Mouse (Mus musculus): ENCODE results near the gene AW551984.

- no peak for TF ChIP-seq POLR2A (IDR thresholded peaks at IDR 0.05; ENCODE audit: borderline replicate concordance, insufficient read depth, low read length)
- no peak for TF ChIP-seq CTCF (IDR thresholded peaks at IDR 0.05; ENCODE audit: borderline replicate concordance, insufficient read depth, low read depth, low read length)
These were observed 29.9 kb upstream of the AW551984 start for GRCm38 (mm10) chr9:39633913-39634594.

All from cerebellum, adult 2 months (tissue).